Mouse (Mus musculus) small intestine, adult 2 months (tissue): ENCODE measurements at regions not wholly inside any gene's neighbourhood (a gene's known extent, or its start where the extent isn't known, plus 50 kb on each side); places are given as distances from the start of the nearest gene placed in this dataset.

Experiments
- CTCF ChIP-seq: fragments of 200-500 bp; IDR thresholded peaks from 2 replicates; pipeline ENCODE4 v1.5.1; 2012; ENCODE audit warnings: low read depth, mild to moderate bottlenecking, control low read depth, inconsistent platforms, low read length, moderate library complexity, mixed read lengths; ENCODE audit not compliant: insufficient replicate concordance, insufficient read length; ENCODE audit errors: extremely low read depth
- POLR2A ChIP-seq: fragments of 200-500 bp; IDR thresholded peaks from 2 replicates; pipeline ENCODE4 v1.6.1; 2012; ENCODE audit warnings: low read depth, mild to moderate bottlenecking, control low read depth, inconsistent platforms, low read length, moderate library complexity

GRCm38 (mm10) chr7:136451672-136452361 is 442.6 kb upstream of the Mgmt start:
- TF ChIP-seq POLR2A (no peak), CTCF (no peak)
